Mouse (Mus musculus) spleen, adult 12 weeks (tissue): ENCODE data around the gene 6030468B19Rik.
"Not testable (repeated sequence)": the region's sequence is repeated elsewhere in the genome, so short reads cannot be mapped to it uniquely, and the experiment has no call there.

Source experiments
- DNase-seq: peaks from one replicate; pipeline ENCODE4 v3.0.0; 2022; ENCODE audit warnings: low spot score

6030468B19Rik gene

GRCm38 (mm10) chr11:117828888-117829604 lies 31.6 kb downstream of the 6030468B19Rik start:
- DNase-seq, result peak; percentile 51

DNA sequence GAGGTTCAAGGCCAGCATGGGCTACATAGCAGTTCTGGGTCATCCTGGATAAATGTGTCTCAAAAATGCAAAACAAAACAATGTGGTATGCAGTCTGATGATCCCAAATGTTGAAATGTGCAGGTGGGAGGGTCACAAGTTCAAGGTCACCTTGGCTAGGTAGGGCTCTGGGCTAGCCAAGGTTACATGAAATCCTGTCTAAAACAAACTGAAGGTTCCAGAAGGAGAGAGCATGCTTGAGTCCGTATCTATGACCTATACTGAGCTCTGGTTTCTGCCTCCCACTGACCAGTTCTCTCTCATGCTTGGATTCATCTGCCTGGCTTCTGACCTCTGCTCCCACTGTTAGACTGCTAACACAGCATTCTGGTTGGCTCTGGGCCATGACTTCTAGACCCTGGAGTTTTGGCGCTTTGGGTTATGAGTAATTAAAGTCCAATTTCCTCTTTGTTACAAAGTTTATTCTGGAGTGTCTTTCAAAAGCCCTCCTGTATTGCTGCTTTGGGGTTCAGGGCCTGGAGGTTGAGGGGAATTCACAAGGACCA lies 32.3 kb downstream of the 6030468B19Rik start:
- DNase-seq, result no peak

DNA sequence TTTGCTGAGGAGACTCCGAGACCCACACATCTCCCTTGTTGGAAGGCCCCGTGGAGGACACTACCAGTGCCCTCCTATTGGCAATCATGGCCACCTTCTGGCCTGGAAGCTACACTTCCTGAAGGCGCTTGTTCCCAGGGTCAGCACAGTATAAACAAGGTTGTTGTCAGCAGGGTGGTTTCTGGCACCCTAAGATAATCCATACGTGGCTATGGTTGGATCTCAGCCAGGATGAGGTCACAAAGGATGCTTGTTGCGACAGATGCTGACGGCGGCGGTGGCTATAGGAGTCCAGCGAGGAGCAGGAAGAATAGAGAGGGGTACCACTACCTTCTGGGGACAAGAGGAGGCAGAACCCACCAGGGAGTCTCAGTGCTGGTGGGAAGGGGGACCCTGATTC lies 32.9 kb downstream of the 6030468B19Rik start:
- DNase-seq, result peak; percentile 78

DNA sequence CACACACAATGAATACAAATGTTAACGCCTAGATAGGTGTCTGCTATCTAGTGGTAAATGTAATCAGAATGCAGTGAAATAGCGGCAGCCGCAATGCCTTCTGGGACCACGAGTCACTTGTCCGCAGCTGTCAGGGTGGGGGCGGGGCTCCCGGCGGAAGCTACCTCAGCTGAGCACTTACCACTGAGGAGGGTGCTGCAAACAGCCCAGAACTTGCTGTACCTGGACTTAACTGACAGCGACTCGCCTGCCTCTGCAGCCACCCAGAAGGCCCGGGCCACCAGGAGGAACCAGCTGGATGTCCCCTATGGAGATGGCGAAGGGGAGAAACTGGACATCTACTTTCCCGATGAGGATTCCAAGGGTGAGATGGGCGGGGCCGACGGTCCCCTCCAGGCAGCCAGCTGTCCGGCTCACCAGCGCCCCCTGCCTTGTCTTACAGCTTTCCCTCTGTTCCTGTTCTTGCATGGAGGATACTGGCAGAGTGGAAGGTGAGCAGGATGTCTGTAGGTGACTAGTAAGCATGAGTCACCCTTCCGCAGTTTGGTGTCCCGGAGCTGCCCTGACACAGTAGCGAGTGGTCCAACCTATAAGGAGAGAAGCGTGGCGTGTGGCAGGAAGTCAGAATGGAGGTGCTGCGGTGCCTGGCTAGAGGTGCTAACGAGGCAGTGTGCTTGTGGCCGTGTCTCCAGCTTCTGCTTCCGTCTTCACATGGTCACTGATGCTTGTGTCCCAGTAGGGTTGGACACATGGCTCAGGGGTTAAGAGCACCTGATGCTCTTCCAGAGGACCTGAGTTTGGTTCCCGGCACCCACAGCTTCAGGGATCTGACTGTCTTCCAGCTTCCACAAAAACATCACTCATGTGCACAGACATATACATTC lies 34.9 kb downstream of the 6030468B19Rik start:
- DNase-seq, result peak; percentile 95

DNA sequence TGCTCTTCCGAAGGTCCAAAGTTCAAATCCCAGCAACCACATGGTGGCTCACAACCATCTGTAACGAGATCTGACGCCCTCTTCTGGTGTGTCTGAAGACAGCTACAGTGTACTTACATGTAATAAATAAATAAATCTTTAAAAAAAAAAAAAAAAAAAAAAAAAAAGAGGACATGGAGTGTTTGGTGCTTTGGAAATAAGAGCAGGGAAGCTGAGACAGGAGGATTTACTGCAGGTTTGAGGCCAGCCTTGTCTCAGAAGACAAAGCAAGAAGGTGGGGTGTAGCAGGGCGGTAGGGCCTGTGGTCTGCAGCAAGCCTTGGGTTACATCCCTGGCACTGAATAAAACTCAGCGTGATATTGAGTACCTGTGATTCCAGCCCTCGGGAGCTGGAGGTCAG lies 36.0 kb downstream of the 6030468B19Rik start:
- not testable (repeated sequence) for DNase-seq

DNA sequence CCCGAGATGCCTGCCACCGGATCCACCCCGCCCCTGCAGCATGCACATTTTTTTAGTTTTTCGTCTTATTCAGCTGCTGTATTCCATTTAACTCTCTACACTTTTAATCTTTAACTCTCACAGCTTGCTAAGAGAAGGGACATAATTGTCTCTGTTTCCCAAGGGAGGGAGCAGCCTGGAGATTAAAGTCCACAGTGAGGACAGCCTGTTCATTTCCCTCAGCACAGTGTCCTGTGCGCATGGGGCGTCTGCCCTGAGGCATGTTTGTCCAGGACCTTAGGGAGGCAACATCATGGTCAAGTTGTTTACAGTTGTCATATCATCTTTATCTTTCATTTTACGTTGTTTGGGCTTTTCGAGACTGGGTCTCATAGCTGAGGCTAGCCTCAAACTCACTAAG lies 36.6 kb downstream of the 6030468B19Rik start:
- no peak for DNase-seq

GRCm38 (mm10) chr11:117836306-117836705 lies 38.8 kb downstream of the 6030468B19Rik start:
- DNase-seq, result peak; percentile 58

DNA sequence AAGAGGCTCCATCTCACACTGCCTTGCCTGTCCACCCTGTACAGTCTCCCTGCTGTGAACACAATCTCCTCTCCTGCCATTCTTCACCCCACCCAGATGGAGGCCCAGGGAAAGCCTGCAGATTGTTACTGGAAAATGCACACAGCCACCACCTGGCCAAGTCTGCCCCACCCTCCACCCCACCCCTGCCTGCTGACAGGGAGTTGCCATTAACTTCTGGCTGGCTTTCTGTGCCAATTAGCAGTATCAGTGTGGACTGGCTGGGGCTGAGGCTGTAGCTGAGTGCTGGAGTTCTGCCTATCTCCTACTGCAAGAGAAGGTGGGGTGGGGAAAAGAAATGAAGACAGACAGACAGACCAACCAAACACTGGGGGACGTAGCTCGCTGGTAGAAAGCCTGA lies 41.1 kb downstream of the 6030468B19Rik start:
- peak; percentile 65 for DNase-seq

GRCm38 (mm10) chr11:117839021-117839420 lies 41.6 kb downstream of the 6030468B19Rik start:
- DNase-seq, result no peak

GRCm38 (mm10) chr11:117840910-117841309 lies 43.5 kb downstream of the 6030468B19Rik start:
- DNase-seq, result no peak

GRCm38 (mm10) chr11:117843434-117843833 lies 46.0 kb downstream of the 6030468B19Rik start:
- DNase-seq, result no peak

DNA sequence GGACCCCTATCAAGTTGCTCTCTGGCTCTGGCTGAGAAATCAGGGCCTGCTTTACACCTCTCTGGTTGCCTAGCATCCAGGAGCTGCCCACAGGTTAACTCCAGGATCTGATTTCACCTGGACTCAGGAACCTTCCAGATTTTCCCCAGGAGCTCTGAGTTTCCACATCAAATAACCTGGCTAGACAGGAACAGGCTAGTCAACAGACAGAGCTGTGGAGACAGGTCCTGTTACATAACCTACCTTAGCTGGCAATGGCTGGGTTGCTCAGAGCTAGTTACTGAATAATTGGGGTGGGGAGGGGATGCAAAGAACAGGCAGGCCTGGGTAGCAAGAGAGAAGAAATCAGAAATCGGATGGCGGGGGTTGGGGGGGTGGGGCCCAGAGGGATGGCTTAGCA lies 47.5 kb downstream of the 6030468B19Rik start:
- no peak for DNase-seq

GRCm38 (mm10) chr11:117845651-117846050 lies 48.2 kb downstream of the 6030468B19Rik start:
- DNase-seq, result no peak

GRCm38 (mm10) chr11:117846640-117847039 lies 49.2 kb downstream of the 6030468B19Rik start:
- no peak for DNase-seq

GRCm38 (mm10) chr11:117847593-117848215 lies 50.2 kb downstream of the 6030468B19Rik start:
- no peak for DNase-seq

DNA sequence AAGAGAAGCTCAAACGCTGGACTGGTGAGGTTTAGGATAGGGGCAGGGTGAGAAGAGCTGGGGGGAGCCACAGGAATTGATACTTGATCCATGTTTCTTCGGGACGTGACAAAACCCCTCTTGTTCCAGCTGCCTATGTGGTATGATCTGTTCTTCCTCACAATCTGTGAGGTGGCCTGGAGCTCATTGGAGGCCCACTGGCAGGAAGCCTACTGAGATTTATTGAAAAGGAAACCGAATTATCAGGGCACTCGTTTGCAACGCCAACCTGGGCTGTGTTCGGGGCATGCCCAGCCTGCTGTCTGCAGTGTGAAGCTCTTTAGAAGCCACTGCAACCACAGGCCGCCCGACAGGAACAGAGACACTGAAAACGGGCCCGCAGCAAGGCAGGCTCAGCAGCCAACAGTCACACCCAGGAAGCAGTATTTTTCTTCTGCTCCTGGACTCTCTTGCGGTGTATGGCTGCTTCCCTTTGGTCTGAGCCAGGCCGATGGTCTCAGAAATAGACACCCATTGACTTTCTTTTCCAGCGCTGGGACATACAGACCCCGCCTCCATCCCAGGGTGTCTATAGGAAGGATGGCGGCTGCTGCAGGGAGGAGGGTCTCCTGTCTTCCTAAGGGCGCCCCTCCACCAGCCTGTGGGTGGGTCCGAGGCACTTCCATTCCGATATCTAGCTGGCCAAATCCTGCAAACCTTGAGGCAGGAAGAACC lies 51.0 kb downstream of the 6030468B19Rik start:
- no peak for DNase-seq

- peak; percentile 98 for DNase-seq
Observed at GRCm38 (mm10) chr11:117848985-117849671, 51.7 kb downstream of the 6030468B19Rik start, which contains the start of gene Birc5. Birc5 (plus strand) TSS chr11:117849251.

GRCm38 (mm10) chr11:117852875-117853274 lies 55.4 kb downstream of the 6030468B19Rik start:
- no peak for DNase-seq

DNA sequence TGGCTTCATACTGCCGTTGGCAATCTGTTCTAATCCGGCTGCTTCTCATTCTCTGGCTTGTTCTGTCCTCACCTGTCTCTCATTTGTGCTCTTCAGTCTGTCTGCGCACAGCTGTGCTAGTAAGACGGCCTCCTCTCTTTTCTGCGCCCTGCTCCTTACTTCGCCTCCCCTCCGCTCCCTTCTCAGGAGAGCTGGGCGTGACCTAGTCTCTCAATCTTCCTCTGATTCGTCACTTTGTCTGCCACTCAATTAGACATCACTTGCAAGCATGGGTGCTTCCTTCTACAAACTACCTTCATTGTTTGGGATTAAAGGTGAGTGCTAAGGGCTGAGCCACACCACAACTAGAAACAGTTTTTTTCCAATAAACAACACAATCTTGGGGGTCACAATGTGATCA lies 56.8 kb downstream of the 6030468B19Rik start:
- no peak for DNase-seq

- DNase-seq, result no peak
Observed at GRCm38 (mm10) chr11:117855360-117855759, 57.9 kb downstream of the 6030468B19Rik start.

DNA sequence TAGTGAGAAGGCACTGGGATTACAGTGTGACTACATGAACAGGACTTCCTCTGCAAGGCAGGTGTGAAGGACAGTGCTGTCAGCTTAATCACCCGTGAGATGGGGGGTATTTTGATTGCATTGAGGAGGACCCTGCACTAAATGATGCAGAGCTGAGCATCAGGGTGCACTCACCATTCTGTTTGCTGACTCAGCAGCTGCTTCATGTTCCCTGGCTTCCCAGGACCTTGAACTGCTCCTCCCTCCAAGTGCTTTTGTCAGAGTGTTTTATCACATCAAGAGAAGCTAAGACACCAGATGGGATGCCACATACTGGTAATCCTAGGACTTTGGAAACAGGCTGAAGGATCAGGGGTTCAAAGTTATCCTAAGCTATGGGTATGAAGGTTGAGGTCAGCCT lies 58.5 kb downstream of the 6030468B19Rik start:
- DNase-seq, result no peak
